Comparison of ENCODE assay signal across 19 mouse cellular contexts in genomic region chr3:8035091-8035729, GRCm38 (mm10).
A peak's percentile ranks its signal among the peaks of the same experiment; 100 is the strongest.
DNase-seq lines count a peak whose midpoint lies in the region; ATAC-seq lines count a peak whose summit lies in the region.
"Had no signal": no experiment of that assay in that cellular context is flagged by ENCODE, and none has a peak within 500 bp of the region (broad histone marks: within the 10 kb centered on the region; RNA-seq: fewer than 3 reads in every experiment).

No protein-coding gene starts in this region.

- H3K9me3 ChIP-seq in kidney, embryonic 15.5 days (replicated peaks): no peaks in the 10 kb centered on the region
- no peaks in the 10 kb centered on the region for H3K9me3 ChIP-seq in neural tube, embryonic 15.5 days (replicated peaks)
- H3K9me3 ChIP-seq: forebrain, embryonic 13.5 days; limb, embryonic 13.5 days; liver, embryonic 13.5 days had no signal

- H3K4me1 ChIP-seq in kidney, embryonic 15.5 days: no peaks in the 10 kb centered on the region
- H3K4me1 ChIP-seq in neural tube, embryonic 15.5 days: 0 out of 2 replicates have a peak, but pooled peaks cover 3% of the 10 kb centered on the region
- H3K4me1 ChIP-seq: liver, embryonic 13.5 days had no signal

- H3K9ac ChIP-seq in kidney, embryonic 15.5 days: no peak overlapping the region
- no peak overlapping the region for H3K9ac ChIP-seq in neural tube, embryonic 15.5 days (replicated peaks)
- H3K9ac ChIP-seq: forebrain, embryonic 13.5 days; limb, embryonic 13.5 days; liver, embryonic 13.5 days; lung, embryonic 14.5 days had no signal

- no peak for DNase-seq in frontal cortex, postnatal 25 days (ENCODE audit: low spot score in 2 of 2)
- no peak for DNase-seq in kidney, postnatal 36 days
- peak; percentile 19 for DNase-seq in neural tube, embryonic 10.5 days (ENCODE audit: extremely low spot score, low spot score)
- peak; percentile 33 for DNase-seq in mesoderm, embryonic 11.5 days (ENCODE audit: low read depth, low spot score)
- DNase-seq: gastrocnemius, adult 2 months; heart, postnatal 10 days; liver, embryonic 13.5 days; lung, embryonic 14.5 days; lung, postnatal 36 days; thymus, postnatal 25 days had no signal

- no peak overlapping the region for H3K27ac ChIP-seq in kidney, embryonic 15.5 days
- H3K27ac ChIP-seq in neural tube, embryonic 15.5 days (replicated peaks): no peak overlapping the region
- H3K27ac ChIP-seq: forebrain, embryonic 13.5 days; gastrocnemius, adult 2 months; hindbrain, postnatal 0 days; limb, embryonic 13.5 days; liver, embryonic 13.5 days had no signal

- 0 out of 2 replicates have a peak, but pooled peaks have one; percentile 44 for ATAC-seq in frontal cortex, adult (ENCODE audit: low TSS enrichment)
- ATAC-seq in kidney, embryonic 15.5 days (replicated peaks; ENCODE audit: low FRiP score): peak; percentile 60; the same call in 1 of the 2 replicates
- no peak for ATAC-seq in neural tube, embryonic 15.5 days (ENCODE audit: low FRiP score)
- ATAC-seq: forebrain, embryonic 13.5 days; hindbrain, postnatal 0 days; intestine, postnatal 0 days had no signal

- H3K36me3 ChIP-seq in kidney, embryonic 15.5 days: no peaks in the 10 kb centered on the region
- H3K36me3 ChIP-seq in neural tube, embryonic 15.5 days: no peaks in the 10 kb centered on the region
- H3K36me3 ChIP-seq: limb, embryonic 13.5 days; liver, embryonic 13.5 days had no signal

- no peaks in the 10 kb centered on the region for H3K27me3 ChIP-seq in kidney, embryonic 15.5 days
- H3K27me3 ChIP-seq in neural tube, embryonic 15.5 days (replicated peaks): no peaks in the 10 kb centered on the region
- H3K27me3 ChIP-seq: forebrain, embryonic 13.5 days; limb, embryonic 13.5 days; liver, embryonic 13.5 days had no signal

- 59% methylated on average over 14 of the region's 14 CpGs for WGBS in kidney, embryonic 15.5 days
- WGBS in neural tube, embryonic 15.5 days: 73% methylated on average over 14 of the region's 14 CpGs

- H3K4me3 ChIP-seq in kidney, embryonic 15.5 days (replicated peaks): no peak overlapping the region
- H3K4me3 ChIP-seq in neural tube, embryonic 15.5 days (replicated peaks): no peak overlapping the region
- H3K4me3 ChIP-seq: erythroblast, embryonic 14.5 days; forebrain, embryonic 13.5 days; gastrocnemius, adult 2 months; limb, embryonic 13.5 days; liver, embryonic 13.5 days had no signal

- no peak overlapping the region for H3K4me2 ChIP-seq in kidney, embryonic 15.5 days
- H3K4me2 ChIP-seq in neural tube, embryonic 15.5 days: no peak overlapping the region
- H3K4me2 ChIP-seq: forebrain, embryonic 13.5 days; heart, embryonic 11.5 days; limb, embryonic 13.5 days; liver, embryonic 13.5 days; lung, embryonic 14.5 days had no signal

Comparison
In these comparisons a context has a peak if more than half of its experiments do, and no peak if none do; other contexts are left out.
1. DNase-seq: peak in neural tube, embryonic 10.5 days (single experiment) and mesoderm, embryonic 11.5 days (single experiment); none in frontal cortex, postnatal 25 days (0 of 2) and kidney, postnatal 36 days (0 of 2).